Mouse (Mus musculus) stomach, postnatal 0 days (tissue): Measurements from ENCODE around the gene Mill2.

Experiments
- CTCF ChIP-seq: IDR thresholded peaks from 2 replicates; pipeline ENCODE4 v1.5.1; 2016; ENCODE audit warnings: antibody characterized with exemption, low read depth, mild to moderate bottlenecking, moderate library complexity
- EP300 ChIP-seq: optimal IDR thresholded peaks from 2 replicates; pipeline ENCODE3; 2016; ENCODE audit warnings: antibody characterized with exemption

GRCm38 (mm10) chr7:18878691-18879090 lies 38.9 kb downstream of the Mill2 start:
- TF ChIP-seq CTCF (no peak), EP300 (no peak)
